Mouse (Mus musculus) mature B cell (primary cell): Measurements from ENCODE around the gene Erc1.
"Not testable (repeated sequence)": the region's sequence is repeated elsewhere in the genome, so short reads cannot be mapped to it uniquely, and the experiment has no call there.

Source experiments
- in situ Hi-C: fragments of 300-500 bp; cut with MboI; formaldehyde crosslinking; loops from 2 replicates; pipeline ENCODE4 v1.14.3; 2019

Gene Erc1

GRCm38 (mm10) chr6:119712486-119712885, 135.5 kb downstream of the Erc1 start:
- in situ Hi-C loops = no loop called here

GRCm38 (mm10) chr6:119711649-119712305, 136.2 kb downstream of the Erc1 start:
- in situ Hi-C loops = no loop called here

- in situ Hi-C loops = no loop called here
Observed at GRCm38 (mm10) chr6:119709552-119709951, 138.4 kb downstream of the Erc1 start.

- in situ Hi-C loops = no loop called here
Observed at GRCm38 (mm10) chr6:119707911-119708310, 140.1 kb downstream of the Erc1 start.

GRCm38 (mm10) chr6:119704899-119705298, 143.1 kb downstream of the Erc1 start:
- in situ Hi-C loops = no loop called here

- in situ Hi-C loops = no loop called here
Observed at GRCm38 (mm10) chr6:119692754-119693153, 155.2 kb downstream of the Erc1 start.

GRCm38 (mm10) chr6:119686470-119686869, 161.5 kb downstream of the Erc1 start:
- in situ Hi-C loops = no loop called here

GRCm38 (mm10) chr6:119680746-119681145, 167.2 kb downstream of the Erc1 start:
- in situ Hi-C loops = no loop called here

GRCm38 (mm10) chr6:119674811-119675209, 173.2 kb downstream of the Erc1 start:
- in situ Hi-C loops = no loop called here

GRCm38 (mm10) chr6:119674201-119674810, 173.7 kb downstream of the Erc1 start:
- in situ Hi-C loops = no loop called here

- in situ Hi-C loops = no loop called here
Observed at GRCm38 (mm10) chr6:119669746-119670145, 178.2 kb downstream of the Erc1 start.

GRCm38 (mm10) chr6:119662936-119663335, 185.0 kb downstream of the Erc1 start:
- in situ Hi-C loops = no loop called here

GRCm38 (mm10) chr6:119661081-119661493, 186.9 kb downstream of the Erc1 start:
- in situ Hi-C loops = no loop called here

GRCm38 (mm10) chr6:119658441-119658840, 189.5 kb downstream of the Erc1 start:
- in situ Hi-C loops = no loop called here

- in situ Hi-C loops = no loop called here
Observed at GRCm38 (mm10) chr6:119657418-119658178, 190.4 kb downstream of the Erc1 start.

GRCm38 (mm10) chr6:119654777-119655176, 193.2 kb downstream of the Erc1 start:
- in situ Hi-C loops = not testable (repeated sequence)

- in situ Hi-C loops = no loop called here
Observed at GRCm38 (mm10) chr6:119643880-119644460, 204.0 kb downstream of the Erc1 start.

- in situ Hi-C loops = no loop called here
Observed at GRCm38 (mm10) chr6:119643178-119643728, 204.7 kb downstream of the Erc1 start.

GRCm38 (mm10) chr6:119642718-119643117, 205.2 kb downstream of the Erc1 start:
- in situ Hi-C loops = no loop called here

GRCm38 (mm10) chr6:119635629-119636028, 212.3 kb downstream of the Erc1 start:
- in situ Hi-C loops = no loop called here

GRCm38 (mm10) chr6:119630622-119631021, 217.3 kb downstream of the Erc1 start:
- in situ Hi-C loops = no loop called here

- in situ Hi-C loops = no loop called here
Observed at GRCm38 (mm10) chr6:119601379-119601778, 246.6 kb downstream of the Erc1 start.
